Mouse (Mus musculus) lung, postnatal 0 days (tissue): ENCODE data around the gene Rims1.

Source experiments
- CTCF ChIP-seq: IDR thresholded peaks from 2 replicates; pipeline ENCODE4 v1.5.1; 2016; ENCODE audit warnings: antibody characterized with exemption, mild to moderate bottlenecking
- EP300 ChIP-seq: IDR thresholded peaks from 2 replicates; pipeline ENCODE4 v1.6.1; 2016; ENCODE audit warnings: antibody characterized with exemption, mild to moderate bottlenecking, control low read depth

GRCm38 (mm10) chr1:22683455-22683854 lies 122.3 kb downstream of the Rims1 start:
- TF ChIP-seq CTCF (no peak), EP300 (no peak)
